Mouse (Mus musculus) olfactory bulb, adult 2 months (tissue): ENCODE measurements around the gene Sphk1.

Experiments
- CTCF ChIP-seq: fragments of 200-500 bp; IDR thresholded peaks from 2 replicates; pipeline ENCODE4 v1.5.1; 2012; ENCODE audit warnings: low read depth, mild to moderate bottlenecking, low read length, moderate library complexity; ENCODE audit not compliant: insufficient read depth
- POLR2A ChIP-seq: fragments of 200-500 bp; IDR thresholded peaks from 2 replicates; pipeline ENCODE4 v1.6.1; 2012; ENCODE audit warnings: mild to moderate bottlenecking, low read depth, low read length, moderate library complexity; ENCODE audit not compliant: insufficient read depth

- TF ChIP-seq POLR2A (no peak), CTCF (no peak)
Measured at GRCm38 (mm10) chr11:116585682-116586081, 55.0 kb downstream of the Sphk1 start.
